Mouse (Mus musculus): ENCODE measurements around the gene Rab40c. TPM values are rescaled to one million over a fixed set of nuclear protein-coding genes. Genes with fewer than 3 reads are reported as not detected.

The Rab40c gene
- polyA plus RNA-seq, 1 experiment: not detected

- 76% methylated on average over 5 of the region's 5 CpGs for WGBS
- TF ChIP-seq CTCF (IDR thresholded peaks at IDR 0.05; ENCODE audit: insufficient read depth, low read depth, low read length) (no peak), POLR2A (IDR thresholded peaks at IDR 0.05; ENCODE audit: insufficient read depth, low read depth, low read length) (no peak)
- Histone ChIP-seq H3K4me3 (ENCODE audit: insufficient read depth, low read depth, low read length) (no peak overlapping the region), H3K4me1 (ENCODE audit: control insufficient read depth, insufficient read depth, low read length) (peaks cover 12% of the 10 kb centered on the region), H3K27ac (ENCODE audit: insufficient read depth, low read depth, low read length) (no peak overlapping the region)
These were observed 30.5 kb upstream of the Rab40c start for GRCm38 (mm10) chr17:25949981-25950380.

GRCm38 (mm10) chr17:25948051-25948450, 28.5 kb upstream of the Rab40c start:
- Histone ChIP-seq H3K4me3 (ENCODE audit: insufficient read depth, low read depth, low read length) (no peak overlapping the region), H3K27ac (ENCODE audit: insufficient read depth, low read depth, low read length) (no peak overlapping the region), H3K4me1 (ENCODE audit: control insufficient read depth, insufficient read depth, low read length) (peaks cover 12% of the 10 kb centered on the region)
- 73% methylated on average over 8 of the region's 8 CpGs for WGBS
- TF ChIP-seq CTCF (IDR thresholded peaks at IDR 0.05; ENCODE audit: insufficient read depth, low read depth, low read length) (no peak), POLR2A (IDR thresholded peaks at IDR 0.05; ENCODE audit: insufficient read depth, low read depth, low read length) (no peak)

DNA sequence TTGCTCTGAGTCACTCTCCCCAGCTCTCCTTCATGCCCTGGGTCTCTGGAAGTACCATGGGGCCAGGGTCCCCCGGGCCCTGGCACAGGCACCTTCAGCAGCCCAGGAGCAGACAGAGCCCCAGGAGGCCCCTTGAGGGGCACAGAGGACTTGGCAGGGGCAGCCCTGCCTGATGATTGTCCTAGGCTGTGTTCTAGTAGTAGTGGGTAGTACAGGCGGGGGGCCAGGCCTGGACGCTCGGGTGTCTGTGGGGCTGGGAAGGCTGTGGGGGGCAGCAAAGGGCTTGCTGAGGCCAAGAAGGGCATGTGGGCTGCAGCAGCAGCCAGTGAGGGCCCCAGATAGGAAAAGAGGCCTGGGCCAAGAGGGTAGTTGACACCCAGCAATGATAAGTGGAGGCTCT, 28.0 kb upstream of the Rab40c start:
- 69% methylated on average over 4 of the region's 4 CpGs for WGBS
- H3K4me1 ChIP-seq (ENCODE audit: control insufficient read depth, insufficient read depth, low read length): peaks cover 12% of the 10 kb centered on the region
- H3K27ac ChIP-seq (ENCODE audit: insufficient read depth, low read depth, low read length): no peak overlapping the region
- TF ChIP-seq POLR2A (IDR thresholded peaks at IDR 0.05; ENCODE audit: insufficient read depth, low read depth, low read length): no peak
- no peak for TF ChIP-seq CTCF (IDR thresholded peaks at IDR 0.05; ENCODE audit: insufficient read depth, low read depth, low read length)
- no peak overlapping the region for H3K4me3 ChIP-seq (ENCODE audit: insufficient read depth, low read depth, low read length)

DNA sequence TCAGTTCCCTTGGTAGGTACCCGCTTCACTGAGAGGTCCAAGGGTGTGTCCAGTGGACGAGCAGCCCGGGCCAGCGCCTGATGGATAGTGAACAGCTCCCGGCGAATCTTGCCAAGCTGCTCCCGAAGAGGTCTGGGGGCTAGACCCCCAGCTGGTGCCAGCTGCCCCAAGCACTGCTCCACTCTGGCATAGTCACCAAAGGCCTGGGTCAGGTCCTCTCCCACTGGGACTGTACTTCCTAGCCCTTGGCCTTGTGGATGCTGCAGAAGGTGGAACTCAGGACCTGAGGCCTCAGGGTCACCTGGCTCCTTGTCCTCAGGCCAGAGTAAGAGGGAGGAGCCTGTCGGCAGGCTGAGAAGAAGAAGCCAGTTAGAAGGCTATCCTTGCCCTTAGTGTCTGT, 27.4 kb upstream of the Rab40c start:
- TF ChIP-seq POLR2A (IDR thresholded peaks at IDR 0.05; ENCODE audit: insufficient read depth, low read depth, low read length) (no peak), CTCF (IDR thresholded peaks at IDR 0.05; ENCODE audit: insufficient read depth, low read depth, low read length) (no peak)
- 82% methylated on average over 8 of the region's 8 CpGs for WGBS
- H3K4me3 ChIP-seq (ENCODE audit: insufficient read depth, low read depth, low read length): no peak overlapping the region
- H3K27ac ChIP-seq (ENCODE audit: insufficient read depth, low read depth, low read length): no peak overlapping the region
- peaks cover 10% of the 10 kb centered on the region for H3K4me1 ChIP-seq (ENCODE audit: control insufficient read depth, insufficient read depth, low read length)

GRCm38 (mm10) chr17:25946349-25946748, 26.8 kb upstream of the Rab40c start:
- Histone ChIP-seq H3K27ac (ENCODE audit: insufficient read depth, low read depth, low read length) (no peak overlapping the region), H3K4me3 (ENCODE audit: insufficient read depth, low read depth, low read length) (no peak overlapping the region), H3K4me1 (ENCODE audit: control insufficient read depth, insufficient read depth, low read length) (peaks cover 4% of the 10 kb centered on the region)
- WGBS: 74% methylated on average over 7 of the region's 7 CpGs
- TF ChIP-seq POLR2A (IDR thresholded peaks at IDR 0.05; ENCODE audit: insufficient read depth, low read depth, low read length): no peak
- no peak for TF ChIP-seq CTCF (IDR thresholded peaks at IDR 0.05; ENCODE audit: insufficient read depth, low read depth, low read length)

- H3K27ac ChIP-seq (ENCODE audit: insufficient read depth, low read depth, low read length): no peak overlapping the region
- peaks cover 2% of the 10 kb centered on the region for H3K4me1 ChIP-seq (ENCODE audit: control insufficient read depth, insufficient read depth, low read length)
- no peak overlapping the region for H3K4me3 ChIP-seq (ENCODE audit: insufficient read depth, low read depth, low read length)
- 48% methylated on average over 9 of the region's 9 CpGs for WGBS
- no peak for TF ChIP-seq CTCF (IDR thresholded peaks at IDR 0.05; ENCODE audit: insufficient read depth, low read depth, low read length)
- no peak for TF ChIP-seq POLR2A (IDR thresholded peaks at IDR 0.05; ENCODE audit: insufficient read depth, low read depth, low read length)
These were observed 26.1 kb upstream of the Rab40c start for GRCm38 (mm10) chr17:25945517-25946155.

GRCm38 (mm10) chr17:25944366-25945163, 25.0 kb upstream of the Rab40c start, which contains the start of the genes Pigq and Nhlrc4:
TSS of gene Pigq (minus strand) at chr17:25944936.
TSS of gene Nhlrc4 (minus strand) at chr17:25944961.
- H3K27ac ChIP-seq (ENCODE audit: insufficient read depth, low read depth, low read length): no peak within 1 kb of the TSS
- no peak within 1 kb of the TSS for H3K4me3 ChIP-seq (ENCODE audit: insufficient read depth, low read depth, low read length)
- H3K4me1 ChIP-seq (ENCODE audit: control insufficient read depth, insufficient read depth, low read length): peaks cover 4% of the 10 kb centered on the region
- TF ChIP-seq POLR2A (IDR thresholded peaks at IDR 0.05; ENCODE audit: insufficient read depth, low read depth, low read length) (no peak), CTCF (IDR thresholded peaks at IDR 0.05; ENCODE audit: insufficient read depth, low read depth, low read length) (no peak)
- WGBS: 49% methylated on average over 6 of the region's 6 CpGs

DNA sequence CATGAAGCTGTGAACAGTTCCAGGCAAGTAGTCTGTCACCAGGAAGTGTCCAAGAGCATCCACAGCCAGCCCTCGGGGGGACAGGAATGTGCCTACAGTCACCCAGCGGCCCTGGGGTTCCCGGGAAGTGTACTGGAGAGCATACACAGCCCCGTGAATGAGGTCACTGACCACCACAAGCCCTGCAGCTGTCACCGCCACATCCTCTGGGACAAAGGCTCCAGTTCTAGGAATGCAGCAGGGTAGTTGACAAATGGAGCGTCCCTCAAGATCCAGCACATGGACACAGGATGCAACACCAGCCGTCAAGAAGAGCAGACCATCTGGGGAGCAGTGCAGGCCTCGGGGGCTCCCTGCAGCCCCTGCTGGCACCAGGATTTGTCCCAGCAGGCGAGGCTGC, 24.2 kb upstream of the Rab40c start:
- TF ChIP-seq POLR2A (IDR thresholded peaks at IDR 0.05; ENCODE audit: insufficient read depth, low read depth, low read length) (no peak), CTCF (IDR thresholded peaks at IDR 0.05; ENCODE audit: insufficient read depth, low read depth, low read length) (no peak)
- H3K4me3 ChIP-seq (ENCODE audit: insufficient read depth, low read depth, low read length): no peak overlapping the region
- 80% methylated on average over 9 of the region's 9 CpGs for WGBS
- no peak overlapping the region for H3K27ac ChIP-seq (ENCODE audit: insufficient read depth, low read depth, low read length)
- H3K4me1 ChIP-seq (ENCODE audit: control insufficient read depth, insufficient read depth, low read length): peaks cover 4% of the 10 kb centered on the region

- no peak overlapping the region for H3K27ac ChIP-seq (ENCODE audit: insufficient read depth, low read depth, low read length)
- TF ChIP-seq POLR2A (IDR thresholded peaks at IDR 0.05; ENCODE audit: insufficient read depth, low read depth, low read length) (no peak), CTCF (IDR thresholded peaks at IDR 0.05; ENCODE audit: insufficient read depth, low read depth, low read length) (no peak)
- 81% methylated on average over 3 of the region's 3 CpGs for WGBS
These were observed 23.7 kb upstream of the Rab40c start for GRCm38 (mm10) chr17:25943221-25943620.

More at GRCm38 (mm10) chr17:25943221-25943620, 23.7 kb upstream of the Rab40c start:
- Histone ChIP-seq H3K4me1 (ENCODE audit: control insufficient read depth, insufficient read depth, low read length) (peaks cover 4% of the 10 kb centered on the region), H3K4me3 (ENCODE audit: insufficient read depth, low read depth, low read length) (no peak overlapping the region)

Measured in olfactory bulb, adult 2 months (tissue).